Mouse (Mus musculus) neural tube, embryonic 10.5 days (tissue): ENCODE results near the gene Tiam2.
A peak's percentile ranks its signal among the peaks of the same experiment; 100 is the strongest.

Experiments
- DNase-seq: peaks from one replicate; pipeline ENCODE4 v3.0.0-alpha.2; 2017; ENCODE audit warnings: low spot score; ENCODE audit errors: extremely low spot score

Gene Tiam2

GRCm38 (mm10) chr17:3446191-3446950 is 120.0 kb downstream of the Tiam2 start:
- DNase-seq = no peak

DNA sequence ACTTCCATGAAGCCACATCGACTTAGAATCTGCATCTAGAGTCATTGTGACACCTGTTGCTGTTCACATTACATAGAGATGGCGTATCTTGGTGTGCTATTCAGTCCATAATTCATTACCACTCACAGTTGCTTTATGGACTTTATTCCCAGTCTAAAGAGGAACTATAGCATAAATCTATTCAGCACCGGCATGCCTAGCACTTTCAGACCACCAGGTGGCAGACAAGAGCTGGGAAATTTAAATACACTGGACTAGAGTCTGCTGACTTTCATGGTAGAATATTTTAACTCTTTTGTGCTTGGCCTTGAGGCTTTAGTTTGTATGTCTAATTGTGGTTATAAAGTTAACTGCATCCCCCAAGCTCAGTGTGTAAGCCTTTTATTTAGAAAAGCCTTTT is 122.4 kb downstream of the Tiam2 start:
- peak; percentile 64 for DNase-seq

- DNase-seq = peak; percentile 40
Observed at GRCm38 (mm10) chr17:3451077-3451476, 124.7 kb downstream of the Tiam2 start.

DNA sequence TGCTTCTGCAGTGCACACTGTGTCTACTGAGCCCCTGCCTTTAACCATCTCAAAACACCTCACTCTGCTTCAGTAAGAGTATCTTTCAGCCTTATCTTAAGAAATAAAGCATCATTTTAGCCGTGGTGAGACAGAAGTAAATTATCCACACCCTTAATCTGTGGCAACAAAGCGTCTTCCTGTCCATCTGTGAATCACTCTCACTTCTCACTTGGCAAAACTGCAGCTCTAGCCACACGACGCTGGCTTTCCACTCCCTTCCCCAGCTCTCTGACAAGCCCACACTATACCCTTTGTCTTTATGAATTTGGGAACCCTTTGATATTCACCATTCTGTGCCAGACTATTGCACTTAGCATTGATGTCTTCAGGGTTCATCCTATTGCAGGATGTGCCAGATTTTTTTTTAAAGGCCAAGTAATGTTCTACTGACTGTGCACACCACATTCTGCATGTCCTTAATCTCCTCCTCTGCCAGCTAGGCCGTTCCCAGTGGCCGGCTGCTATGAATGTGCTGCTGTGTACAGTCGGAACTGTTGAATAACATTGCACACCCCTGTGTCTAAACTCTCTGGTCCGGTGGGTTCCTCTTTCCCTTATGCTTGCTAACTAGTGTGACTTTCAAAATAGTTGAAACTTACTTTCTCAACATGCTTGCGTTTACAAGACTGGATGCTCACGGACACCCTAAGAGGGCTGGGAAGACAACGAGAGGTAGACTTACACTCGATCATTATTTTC is 126.4 kb downstream of the Tiam2 start:
- DNase-seq = no peak

DNA sequence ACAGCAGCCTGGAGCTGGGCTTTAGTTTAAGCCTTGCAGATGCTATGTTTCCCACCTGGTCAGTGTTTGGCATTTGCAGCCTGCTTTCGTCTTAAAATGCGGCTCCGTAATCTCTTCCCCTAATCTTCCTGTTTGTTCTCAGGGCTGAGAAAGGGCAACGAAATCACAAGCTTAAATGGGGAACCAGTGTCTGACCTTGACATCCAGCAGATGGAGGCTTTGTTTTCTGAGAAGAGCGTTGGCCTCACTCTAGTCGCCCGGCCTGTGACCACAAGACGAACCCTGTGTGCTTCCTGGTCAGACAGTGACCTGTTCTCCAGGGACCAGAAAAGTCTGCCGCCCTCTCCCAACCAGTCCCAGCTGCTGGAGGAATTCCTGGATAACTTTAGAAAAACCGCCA is 127.6 kb downstream of the Tiam2 start:
- DNase-seq = no peak

GRCm38 (mm10) chr17:3454850-3455249 is 128.5 kb downstream of the Tiam2 start:
- no peak for DNase-seq

DNA sequence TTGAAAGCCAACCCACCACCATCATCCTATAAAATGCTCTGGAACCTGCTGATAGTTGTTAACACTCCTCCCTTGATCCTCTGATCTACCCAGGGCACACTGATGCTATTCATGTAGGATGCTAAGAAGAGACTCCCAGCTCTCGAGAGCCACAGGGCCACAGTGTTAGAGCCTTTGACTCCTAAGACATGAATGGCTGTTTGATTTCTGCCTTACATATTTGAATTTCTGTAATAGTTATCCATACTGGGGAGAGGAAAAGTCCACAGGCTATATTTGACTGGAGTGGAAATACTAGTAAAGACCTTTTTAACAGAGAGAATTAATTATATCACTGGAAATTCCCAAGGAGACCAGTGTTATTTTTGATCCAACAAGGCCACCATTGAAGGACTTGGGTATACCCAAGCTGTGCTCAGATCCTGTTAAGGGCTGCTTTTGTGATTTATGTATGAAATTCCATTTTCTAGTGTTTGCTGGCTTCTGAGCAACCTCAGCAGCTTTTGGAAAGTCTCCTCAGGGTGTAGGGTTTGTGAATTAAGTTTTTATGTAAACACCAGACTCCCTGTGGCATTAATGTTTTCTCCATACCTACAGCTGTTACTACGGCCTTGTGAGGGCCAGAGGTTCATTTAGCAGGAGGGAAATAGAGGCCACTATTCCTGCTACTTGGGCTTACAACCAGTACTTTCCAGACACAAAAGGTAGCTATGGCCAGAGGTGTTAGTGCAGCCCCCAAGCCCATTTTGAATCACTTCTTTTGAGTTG is 131.7 kb downstream of the Tiam2 start:
- DNase-seq = no peak

GRCm38 (mm10) chr17:3465861-3466260 is 139.5 kb downstream of the Tiam2 start:
- no peak for DNase-seq

DNA sequence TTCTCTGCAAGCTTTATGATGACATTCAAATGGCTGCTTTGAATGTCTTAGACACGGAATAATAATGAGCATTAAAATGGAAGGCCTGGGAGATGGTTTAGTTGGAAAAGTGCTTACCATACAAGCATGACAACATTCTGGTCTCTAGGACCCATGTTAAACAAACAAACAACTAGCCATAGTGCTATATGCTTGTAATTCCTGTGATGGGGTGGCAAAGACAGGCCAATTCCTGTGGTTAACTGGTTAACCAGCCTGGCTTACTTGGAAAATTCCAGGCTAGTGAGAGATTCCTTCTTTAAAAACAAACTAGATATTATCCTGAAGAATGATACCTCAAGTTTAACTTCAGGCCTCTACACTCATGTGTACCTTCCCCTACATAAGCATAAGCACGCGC is 140.3 kb downstream of the Tiam2 start:
- DNase-seq = no peak

- DNase-seq = no peak
Observed at GRCm38 (mm10) chr17:3467636-3468324, 141.4 kb downstream of the Tiam2 start.

DNA sequence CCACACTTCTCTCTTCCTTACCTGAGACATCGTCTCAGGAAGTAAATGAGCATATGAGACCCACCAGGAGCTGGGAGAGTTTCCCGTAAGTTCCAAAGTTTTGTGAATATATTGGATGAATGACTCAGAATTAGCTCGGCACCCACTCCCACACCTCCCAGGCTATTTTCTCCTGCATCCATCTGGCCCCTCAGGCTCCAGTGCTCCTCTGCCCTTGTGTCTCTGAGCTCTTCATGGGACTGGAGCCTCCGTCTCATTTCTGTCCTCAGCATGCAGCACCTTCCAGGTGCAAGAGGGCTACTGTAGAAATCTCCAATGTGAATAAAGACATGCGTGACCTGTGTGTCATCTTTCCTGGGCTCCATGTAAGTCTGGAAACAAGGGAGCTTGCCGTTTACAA is 145.6 kb downstream of the Tiam2 start:
- DNase-seq = no peak

DNA sequence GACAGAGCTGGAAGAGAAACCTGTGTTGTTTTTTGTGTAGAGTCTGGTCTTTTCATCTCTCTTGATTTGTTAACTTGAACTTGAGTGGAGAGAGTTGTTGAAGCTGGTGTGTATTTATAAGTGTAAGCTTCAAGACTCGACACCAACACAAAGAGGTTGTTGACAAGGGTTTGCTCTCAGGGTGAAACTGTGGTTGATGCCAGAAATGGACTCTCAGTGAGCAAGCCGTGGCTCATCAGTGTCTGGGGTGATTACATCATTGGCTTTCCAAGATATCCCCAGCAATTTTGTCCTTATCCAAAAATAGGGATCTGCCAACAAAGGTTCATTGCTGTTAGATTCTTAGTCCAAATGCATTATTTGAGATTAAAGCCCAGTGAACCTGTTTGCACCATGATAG is 150.2 kb downstream of the Tiam2 start:
- no peak for DNase-seq

- no peak for DNase-seq
Observed at GRCm38 (mm10) chr17:3481576-3482575, 155.5 kb downstream of the Tiam2 start.

- no peak for DNase-seq
Observed at GRCm38 (mm10) chr17:3483091-3483490, 156.7 kb downstream of the Tiam2 start.

GRCm38 (mm10) chr17:3485851-3486250 is 159.5 kb downstream of the Tiam2 start:
- DNase-seq = no peak

- no peak for DNase-seq
Observed at GRCm38 (mm10) chr17:3487211-3487610, 160.8 kb downstream of the Tiam2 start.

DNA sequence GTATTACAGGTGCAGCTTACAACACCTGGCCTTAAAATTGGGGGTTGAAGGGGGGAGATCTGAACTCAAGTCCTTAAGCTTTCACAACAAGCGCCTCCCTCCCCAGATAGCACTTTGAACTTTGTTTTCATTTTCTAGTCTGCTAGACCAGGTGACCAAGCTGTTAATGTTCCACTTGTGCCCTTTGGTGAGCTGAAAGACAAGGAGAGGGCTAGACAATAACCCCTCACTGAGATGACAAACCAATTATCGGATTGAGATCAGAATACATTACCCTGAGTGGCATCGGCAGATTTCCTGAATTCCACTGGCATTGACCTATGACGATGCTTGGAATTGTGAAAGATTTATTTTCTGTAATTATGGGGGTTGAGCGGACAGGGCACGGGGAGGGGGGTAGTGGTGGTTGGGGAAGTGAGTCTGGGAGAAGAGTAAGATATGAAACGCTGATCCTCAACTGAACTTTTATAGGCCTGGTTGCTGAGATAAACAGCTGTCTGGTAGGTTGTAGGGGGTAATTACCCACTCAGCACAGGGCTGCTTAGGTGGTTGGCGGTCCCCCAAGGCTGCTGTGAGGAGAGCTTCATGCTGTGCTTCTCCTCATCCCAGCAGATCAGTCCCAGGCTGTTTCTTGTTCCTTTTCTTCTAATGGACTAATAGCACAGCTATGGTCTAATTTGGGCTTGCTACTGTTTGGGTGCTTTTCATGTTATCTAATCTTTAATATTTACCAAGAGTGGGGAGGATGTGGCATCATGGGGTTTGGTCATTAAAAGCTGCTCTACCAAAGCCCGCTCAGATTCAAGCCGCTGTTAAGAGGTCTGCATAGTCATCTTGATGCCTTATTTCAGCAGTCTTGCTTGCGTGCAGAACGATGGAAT is 161.6 kb downstream of the Tiam2 start:
- no peak for DNase-seq

- no peak for DNase-seq
Observed at GRCm38 (mm10) chr17:3490216-3490895, 164.0 kb downstream of the Tiam2 start.

GRCm38 (mm10) chr17:3491065-3491464 is 164.7 kb downstream of the Tiam2 start:
- no peak for DNase-seq
